11 mouse cellular contexts compared by ENCODE assay signal in genomic region chr13:29956821-29957421, GRCm38 (mm10). TPM values are rescaled to one million over a fixed set of nuclear protein-coding genes. Genes with fewer than 3 reads are reported as not detected.
DNase-seq lines count a peak whose midpoint lies in the region; ATAC-seq and TF ChIP-seq lines count a peak whose summit lies in the region.
"Had no signal": no experiment of that assay in that cellular context is flagged by ENCODE, and none has a peak within 500 bp of the region (broad histone marks: within the 10 kb centered on the region; RNA-seq: fewer than 3 reads in every experiment).

No protein-coding gene starts in this region.

- H3K27me3 ChIP-seq in kidney, embryonic 14.5 days (ENCODE audit: control insufficient read depth, insufficient read depth, low read length) = no peaks in the 10 kb centered on the region
- H3K27me3 ChIP-seq in ES-Bruce4 (ENCODE audit: control insufficient read depth, insufficient read depth, low read length, poor library complexity, severe bottlenecking) = no peaks in the 10 kb centered on the region
- H3K27me3 ChIP-seq in hindbrain, embryonic 13.5 days = no peaks in the 10 kb centered on the region
- H3K27me3 ChIP-seq: lung, embryonic 15.5 days; stomach, embryonic 15.5 days had no signal

- H3K9ac ChIP-seq in kidney, embryonic 14.5 days (ENCODE audit: low read depth, low read length) = no peak overlapping the region
- no peak overlapping the region for H3K9ac ChIP-seq in ES-Bruce4 (ENCODE audit: low read depth, poor library complexity, severe bottlenecking)
- H3K9ac ChIP-seq in hindbrain, embryonic 13.5 days = no peak overlapping the region
- H3K9ac ChIP-seq: lung, embryonic 15.5 days; stomach, embryonic 15.5 days had no signal

- H3K4me3 ChIP-seq in kidney, embryonic 14.5 days (ENCODE audit: low read length) = no peak overlapping the region
- no peak overlapping the region for H3K4me3 ChIP-seq in ES-Bruce4 (ENCODE audit: low read depth, low read length)
- H3K4me3 ChIP-seq in hindbrain, embryonic 13.5 days = no peak overlapping the region
- H3K4me3 ChIP-seq: lung, embryonic 15.5 days; stomach, embryonic 15.5 days had no signal

- 69% methylated on average over 12 of the region's 12 CpGs for WGBS in kidney, embryonic 14.5 days
- WGBS in hindbrain, embryonic 13.5 days = 96% methylated on average over 12 of the region's 12 CpGs

- no peak overlapping the region for H3K4me2 ChIP-seq in kidney, embryonic 14.5 days (replicated peaks; ENCODE audit: low read depth, low read length)
- no peak overlapping the region for H3K4me2 ChIP-seq in hindbrain, embryonic 13.5 days
- H3K4me2 ChIP-seq: lung, embryonic 15.5 days; stomach, embryonic 15.5 days had no signal

- peaks cover 33% of the 10 kb centered on the region; the same call in 1 of the 2 replicates for H3K4me1 ChIP-seq in kidney, embryonic 14.5 days (ENCODE audit: control insufficient read depth, insufficient read depth, low read length)
- H3K4me1 ChIP-seq in ES-Bruce4 (ENCODE audit: control insufficient read depth, insufficient read depth, low read length) = peaks cover 9% of the 10 kb centered on the region
- H3K4me1 ChIP-seq in hindbrain, embryonic 13.5 days (replicated peaks) = no peaks in the 10 kb centered on the region
- H3K4me1 ChIP-seq: lung, embryonic 15.5 days had no signal

- peak overlapping the region; percentile 66; the same call in 1 of the 2 replicates for H3K27ac ChIP-seq in kidney, embryonic 14.5 days (ENCODE audit: low read depth, low read length)
- H3K27ac ChIP-seq in ES-Bruce4 (ENCODE audit: insufficient read depth, low read length) = peak overlapping the region; percentile 31; the same call in 1 of the 2 replicates
- no peak overlapping the region for H3K27ac ChIP-seq in hindbrain, embryonic 13.5 days
- H3K27ac ChIP-seq: lung, embryonic 15.5 days; stomach, embryonic 15.5 days had no signal

- peaks cover 3% of the 10 kb centered on the region; the same call in 1 of the 2 replicates for H3K36me3 ChIP-seq in kidney, embryonic 14.5 days (ENCODE audit: control insufficient read depth, insufficient read depth, low read length)
- no peaks in the 10 kb centered on the region; the same call in 1 of the 2 replicates for H3K36me3 ChIP-seq in ES-Bruce4 (ENCODE audit: control insufficient read depth, insufficient read depth, low read length, poor library complexity, severe bottlenecking)
- H3K36me3 ChIP-seq in hindbrain, embryonic 13.5 days = 0 out of 2 replicates have a peak, but pooled peaks cover 5% of the 10 kb centered on the region
- H3K36me3 ChIP-seq: stomach, embryonic 15.5 days had no signal

- H3K9me3 ChIP-seq in kidney, embryonic 14.5 days (ENCODE audit: control insufficient read depth, low read length) = no peaks in the 10 kb centered on the region
- H3K9me3 ChIP-seq in ES-Bruce4 (replicated peaks; ENCODE audit: control insufficient read depth, insufficient read depth, low read length, poor library complexity, severe bottlenecking) = peaks cover 4% of the 10 kb centered on the region; the same call in 1 of the 2 replicates
- no peaks in the 10 kb centered on the region for H3K9me3 ChIP-seq in hindbrain, embryonic 13.5 days
- H3K9me3 ChIP-seq: lung, embryonic 15.5 days; stomach, embryonic 15.5 days had no signal

- no peak for DNase-seq in kidney, postnatal 25 days
- DNase-seq in WW6 (ENCODE audit: low read depth, low spot score) = peak; percentile 18
- DNase-seq in cerebellum, postnatal 14 days = peak; percentile 61 to 78
- DNase-seq in spleen, postnatal 4 days (ENCODE audit: low spot score in 2 of 2) = no peak
- DNase-seq: right cerebral cortex, postnatal 25 days had no signal

- peak; percentile 5; the same call in 1 of the 2 replicates for ATAC-seq in kidney, embryonic 14.5 days (ENCODE audit: low FRiP score, low TSS enrichment)
- ATAC-seq in hindbrain, embryonic 13.5 days (ENCODE audit: low FRiP score) = no peak
- ATAC-seq: inflammation-experienced regulatory T-cells, adult 6 months had no signal

- no peak for TF ChIP-seq POLR2A in ES-Bruce4 (IDR thresholded peaks at IDR 0.05; ENCODE audit: insufficient read depth, low read length)

- TF ChIP-seq EP300 in ES-Bruce4 (IDR thresholded peaks at IDR 0.05; ENCODE audit: insufficient read depth, low read depth, low read length) = 0 out of 2 replicates have a peak, but pooled peaks have one; percentile 32

- no peak for TF ChIP-seq CTCF in ES-Bruce4 (IDR thresholded peaks at IDR 0.05; ENCODE audit: low read depth, low read length)

RNA-seq across cellular contexts. Expression of gene E2f3, which starts 28.9 kb away (rescaled TPM):
- 11.7 and 17.7 TPM in 2 replicates for polyA plus RNA-seq in kidney, embryonic 14.5 days (2014; fragmentation: Nextera tagmentation; extraction: Ambion mirVana)
- polyA plus RNA-seq in ES-Bruce4 (2011; ENCODE audit: insufficient read depth, insufficient read length, low read depth, missing spikeins) = 26.8 and 29.7 TPM in 2 replicates
- polyA plus RNA-seq in hindbrain, embryonic 13.5 days (2015; fragmentation: Nextera tagmentation; extraction: Ambion mirVana) = 4.9 and 5.3 TPM in 2 replicates

Comparison
In these comparisons a context has a peak if more than half of its experiments do, and no peak if none do; other contexts are left out.
1. DNase-seq: peak in WW6 (single experiment) and cerebellum, postnatal 14 days (2 of 2); none in kidney, postnatal 25 days (0 of 2) and spleen, postnatal 4 days (0 of 2).